Mouse (Mus musculus) testis, postnatal 14 days (tissue): ENCODE data around the gene Klhl21.

ENCODE experiments used
- DNase-seq: peaks from one replicate; pipeline ENCODE4 v3.0.0; 2021; ENCODE audit warnings: low spot score

Klhl21 gene

DNA sequence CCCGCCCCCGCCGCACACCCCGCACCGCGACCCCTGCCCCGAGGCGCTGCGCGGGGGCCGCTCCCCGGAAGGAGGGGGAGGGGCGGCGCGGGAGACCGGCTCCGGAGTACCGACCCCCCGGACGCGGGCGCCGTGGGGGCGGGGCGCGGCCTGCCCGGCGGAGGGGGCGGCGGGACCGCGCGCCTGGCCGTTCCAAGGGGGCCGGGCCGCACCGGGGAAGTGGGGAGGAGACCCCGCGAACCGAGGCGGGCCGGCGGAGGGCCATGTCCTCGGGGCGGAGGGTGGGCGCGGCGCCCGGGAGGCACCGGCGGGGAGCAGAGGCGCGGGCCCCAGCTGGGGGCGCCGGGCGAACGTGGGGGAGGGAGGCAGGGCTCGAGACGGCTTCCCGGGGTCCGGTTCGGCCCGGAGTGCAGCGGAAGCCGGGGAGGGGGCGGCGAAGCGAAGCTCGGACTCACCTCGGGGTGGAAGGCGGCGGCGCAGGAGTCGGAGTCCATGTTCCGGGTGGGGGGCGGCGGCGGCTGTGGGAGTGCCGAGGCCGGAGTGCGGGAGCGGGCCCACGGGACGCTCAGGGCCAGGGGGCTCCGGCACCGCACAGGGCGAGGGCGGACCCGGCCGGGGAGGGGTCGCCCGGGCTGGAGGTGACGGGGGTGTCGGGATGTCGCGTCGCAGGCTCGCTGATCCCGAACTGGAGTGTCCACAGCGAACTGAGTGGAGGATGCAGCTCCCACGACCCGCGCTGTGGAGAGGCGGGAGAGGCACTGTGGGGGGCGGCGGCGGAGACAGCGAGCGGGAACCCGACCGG is 13.0 kb upstream of the Klhl21 start:
- peak; percentile 79 for DNase-seq

DNA sequence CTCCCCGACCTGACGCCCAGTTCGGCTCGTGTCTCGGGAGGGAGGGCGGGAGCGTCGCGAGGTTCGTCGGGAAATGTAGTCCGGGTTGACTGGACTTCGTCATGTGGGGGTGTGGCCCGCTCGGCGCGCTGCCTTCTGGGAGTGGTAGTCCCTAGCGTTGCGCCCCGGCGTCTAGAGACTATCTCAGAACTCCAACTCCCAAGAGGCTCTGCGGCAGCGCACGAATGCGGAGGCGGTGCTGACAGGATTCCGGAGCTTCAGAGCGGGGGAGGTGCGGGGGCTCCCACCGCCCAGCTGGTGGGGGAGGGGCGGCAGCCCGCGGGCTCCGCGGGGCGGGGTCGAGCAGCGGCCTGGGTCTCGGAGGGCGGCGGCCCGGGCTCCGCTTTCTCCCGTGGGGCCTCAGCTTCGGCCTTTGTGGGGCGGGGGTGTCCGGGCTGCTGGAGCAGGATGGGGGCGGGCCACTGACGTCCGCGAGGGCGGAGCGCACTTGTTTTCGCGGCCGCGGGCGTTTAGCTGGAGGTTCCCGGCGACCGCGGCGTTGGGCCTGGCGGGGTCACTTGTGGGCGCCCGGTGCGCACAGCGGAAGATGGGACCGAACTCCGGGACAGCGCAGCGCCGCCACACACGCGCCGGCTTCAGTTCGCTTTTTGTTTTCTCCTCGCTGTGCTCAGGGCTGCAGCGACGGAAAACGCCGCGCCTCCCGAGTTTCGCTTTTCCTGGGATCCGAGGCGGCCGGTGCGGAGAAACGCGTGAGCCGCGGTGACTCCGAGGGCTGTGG is 12.2 kb upstream of the Klhl21 start, which contains the start of gene Phf13:
Gene Phf13 (minus strand): TSS at position 86 of the 778 bp plus-strand sequence.
- peak; percentile 100 for DNase-seq

DNA sequence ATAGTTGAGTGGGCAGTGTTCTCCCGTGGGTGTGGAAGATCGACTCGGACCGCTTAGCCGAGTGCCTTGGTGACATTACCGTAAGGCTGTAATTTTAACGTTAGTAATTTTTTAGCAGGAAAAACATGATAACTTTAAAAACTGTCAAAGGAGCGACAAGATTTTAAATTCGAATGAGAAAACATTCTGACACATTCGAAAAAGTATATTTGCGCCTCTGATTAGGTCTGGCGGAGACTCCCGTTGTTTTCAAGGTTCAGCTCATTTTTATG is 11.7 kb upstream of the Klhl21 start:
- no peak for DNase-seq

DNA sequence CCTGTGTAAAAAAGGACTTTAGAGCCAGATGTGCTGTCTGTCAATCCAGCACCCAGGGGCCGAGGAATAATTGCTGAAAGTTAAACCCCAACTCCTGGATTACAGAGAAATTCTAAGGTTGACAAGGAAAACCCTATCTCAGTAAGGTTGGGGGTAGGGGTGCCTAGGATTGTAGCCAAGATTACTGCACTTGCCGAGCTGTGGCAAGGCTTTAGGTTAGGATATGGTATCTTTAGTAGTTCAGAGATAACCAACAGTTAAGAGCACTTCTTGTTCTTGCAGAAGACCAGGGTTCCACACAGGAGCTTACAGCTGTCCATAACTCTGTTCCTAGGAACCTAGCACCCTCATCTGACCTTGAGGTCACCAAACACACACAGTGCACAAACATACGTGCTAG is 10.9 kb upstream of the Klhl21 start:
- no peak for DNase-seq

DNA sequence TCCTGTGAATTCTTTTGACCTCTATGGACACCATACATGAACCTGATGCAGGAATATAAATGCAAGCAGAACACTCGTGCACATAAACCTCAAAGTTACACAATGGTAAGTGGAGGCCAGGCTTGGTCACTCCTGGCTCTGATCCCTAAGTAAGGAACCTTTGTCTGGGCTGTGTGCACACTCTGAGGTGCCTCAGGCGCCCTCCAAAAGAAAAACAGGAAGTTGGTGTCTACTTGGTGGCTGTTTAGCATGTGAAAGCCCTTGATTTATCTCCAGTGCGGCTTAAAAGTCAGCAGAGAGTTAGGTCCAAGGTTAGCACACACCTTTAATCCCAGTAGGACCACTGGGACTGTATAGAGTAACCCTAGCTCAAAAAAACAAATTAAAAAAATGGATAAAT is 9.1 kb upstream of the Klhl21 start:
- no peak for DNase-seq

DNA sequence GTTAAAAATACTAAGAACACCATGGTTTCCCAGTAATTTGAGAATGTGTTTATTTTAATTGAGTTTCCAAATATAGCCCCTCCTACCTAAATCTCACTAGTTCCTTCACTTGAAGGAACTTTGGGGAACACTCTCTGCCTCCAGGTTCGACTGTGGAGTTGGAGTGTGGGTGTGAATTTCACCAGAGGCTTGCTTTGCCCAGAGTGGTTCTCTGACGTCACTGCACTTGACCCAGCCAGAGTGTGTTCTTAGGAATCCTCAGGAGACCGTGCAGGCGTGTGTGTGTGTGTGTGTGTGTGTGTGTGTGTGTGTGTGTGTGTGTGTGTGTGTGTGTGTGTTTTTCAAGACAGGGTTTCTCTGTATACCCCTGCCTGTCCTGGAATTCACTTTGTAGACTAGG is 7.7 kb upstream of the Klhl21 start:
- DNase-seq: no peak

DNA sequence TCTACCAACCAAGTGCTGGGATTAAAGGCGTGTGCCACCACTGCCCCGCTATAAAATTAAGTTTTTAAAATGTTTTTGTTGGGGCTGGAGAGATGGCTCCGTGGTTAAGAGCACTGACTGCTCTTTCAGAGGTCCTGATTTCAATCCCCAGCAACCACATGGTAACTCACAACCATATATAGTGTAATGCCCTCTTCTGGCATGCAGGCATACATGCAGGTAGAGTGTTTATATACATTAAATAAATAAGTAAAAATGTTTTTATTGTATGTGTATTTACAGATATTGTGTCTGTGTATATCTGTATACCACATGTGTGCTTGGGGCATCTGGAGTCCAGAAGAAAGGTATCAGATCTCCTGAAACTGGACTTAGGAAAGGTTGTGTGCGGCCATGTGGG is 7.3 kb upstream of the Klhl21 start:
- no peak for DNase-seq

DNA sequence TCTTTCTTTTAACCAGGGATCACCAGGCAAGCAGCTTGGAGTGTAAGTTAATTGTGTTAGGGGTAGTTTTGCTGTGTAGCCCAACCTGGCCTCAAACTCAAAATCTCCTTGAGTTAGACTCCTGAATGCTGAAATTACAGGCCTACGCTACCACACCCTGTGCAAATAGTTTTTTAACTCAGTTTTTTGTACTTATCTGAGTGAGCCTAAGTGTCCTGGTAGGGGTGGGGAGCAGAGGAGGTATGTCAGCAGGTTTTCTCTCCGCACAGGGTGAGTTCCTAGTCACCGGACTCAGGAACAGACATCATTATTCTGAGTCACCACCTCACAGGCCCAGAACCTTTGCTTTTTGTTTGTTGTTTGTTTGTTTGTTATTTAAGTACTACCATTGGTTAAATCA is 6.5 kb upstream of the Klhl21 start:
- no peak for DNase-seq

DNA sequence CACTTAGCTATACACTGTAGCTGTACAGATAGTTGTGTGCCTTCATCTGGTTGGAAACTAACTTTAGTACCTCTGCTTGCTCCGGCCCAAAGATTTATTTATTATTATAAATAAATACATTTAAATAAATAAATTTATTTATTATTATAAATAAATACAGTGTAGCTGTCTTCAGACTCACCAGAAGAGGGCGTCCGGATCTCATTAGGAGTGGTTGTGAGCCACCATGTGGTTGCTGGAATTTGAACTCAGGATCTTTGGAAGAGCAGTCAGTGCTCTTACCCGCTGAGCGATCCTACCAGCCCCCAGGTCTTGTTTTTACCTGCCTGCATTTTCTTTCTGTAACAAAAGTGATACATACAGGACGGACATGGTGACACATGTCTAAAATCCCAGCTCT is 2.5 kb upstream of the Klhl21 start:
- no peak for DNase-seq

DNA sequence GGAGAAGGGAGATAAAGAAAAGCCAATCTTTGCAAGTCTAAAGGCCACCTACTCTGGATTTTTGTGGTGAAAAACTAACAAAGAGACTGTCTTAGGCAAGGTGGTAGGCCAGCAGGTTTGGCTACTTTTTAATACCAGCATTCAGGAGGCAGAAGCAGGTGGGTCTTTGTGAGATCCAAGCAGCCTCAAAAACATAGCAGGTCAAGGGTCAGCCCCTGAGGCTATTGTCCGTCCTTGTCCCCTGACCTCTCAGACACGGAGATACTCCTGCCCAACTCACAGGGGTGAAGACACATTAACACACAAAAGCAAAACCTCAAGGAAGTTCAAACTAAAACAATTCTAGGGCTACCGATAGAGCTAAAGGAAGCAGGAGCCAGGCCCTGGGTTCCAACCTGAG is 1.8 kb upstream of the Klhl21 start:
- DNase-seq: no peak

DNA sequence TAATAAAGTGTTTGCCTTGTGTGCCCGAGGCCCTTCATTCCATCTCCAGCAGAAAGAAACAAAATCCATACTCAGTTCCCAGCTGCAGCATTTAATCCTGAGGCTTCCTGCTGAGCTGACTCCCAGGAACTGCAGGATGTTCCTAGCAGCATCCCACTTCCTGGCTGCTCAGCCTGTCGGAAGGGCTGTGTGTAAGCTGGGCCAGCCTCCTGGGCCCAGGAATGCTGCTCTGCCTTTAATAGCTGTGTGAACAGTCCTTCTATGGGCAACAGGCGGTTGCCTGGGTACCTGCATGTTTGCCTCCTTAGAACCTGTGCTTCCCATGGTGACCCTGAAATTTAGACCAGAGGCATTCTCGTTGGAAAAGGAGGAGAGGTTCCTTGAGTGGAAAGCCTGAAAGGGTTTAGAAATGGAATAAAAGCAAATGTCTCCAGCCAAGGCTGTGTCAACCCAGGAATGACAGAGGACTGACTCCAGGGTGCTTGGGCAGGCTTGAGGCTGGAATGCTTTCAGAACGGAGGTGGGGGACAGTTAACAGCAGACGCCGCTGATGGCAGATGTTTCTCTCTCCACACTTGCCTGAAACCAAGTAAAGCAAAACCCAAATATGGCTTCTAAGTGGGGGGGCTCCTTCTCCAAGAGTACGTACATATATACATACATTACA is 989 bp upstream of the Klhl21 start:
- DNase-seq: no peak

DNA sequence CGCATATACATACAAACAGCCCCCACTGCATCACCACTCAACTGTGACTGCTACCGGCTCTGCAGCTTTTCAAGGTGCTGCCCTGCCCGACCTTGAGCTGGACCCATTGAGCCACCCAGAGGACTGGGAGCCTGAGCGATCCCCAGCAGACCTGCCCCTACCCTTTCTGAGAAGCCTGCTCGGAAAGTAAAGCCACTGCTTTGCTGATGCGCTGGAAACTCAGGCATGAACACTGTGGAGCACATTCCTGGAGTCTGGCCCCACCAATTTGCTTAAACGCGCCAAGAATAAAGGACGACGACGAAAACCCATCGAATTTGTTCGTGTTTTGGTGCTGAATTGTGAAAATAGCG is 479 bp upstream of the Klhl21 start:
- DNase-seq: peak; percentile 27

DNA sequence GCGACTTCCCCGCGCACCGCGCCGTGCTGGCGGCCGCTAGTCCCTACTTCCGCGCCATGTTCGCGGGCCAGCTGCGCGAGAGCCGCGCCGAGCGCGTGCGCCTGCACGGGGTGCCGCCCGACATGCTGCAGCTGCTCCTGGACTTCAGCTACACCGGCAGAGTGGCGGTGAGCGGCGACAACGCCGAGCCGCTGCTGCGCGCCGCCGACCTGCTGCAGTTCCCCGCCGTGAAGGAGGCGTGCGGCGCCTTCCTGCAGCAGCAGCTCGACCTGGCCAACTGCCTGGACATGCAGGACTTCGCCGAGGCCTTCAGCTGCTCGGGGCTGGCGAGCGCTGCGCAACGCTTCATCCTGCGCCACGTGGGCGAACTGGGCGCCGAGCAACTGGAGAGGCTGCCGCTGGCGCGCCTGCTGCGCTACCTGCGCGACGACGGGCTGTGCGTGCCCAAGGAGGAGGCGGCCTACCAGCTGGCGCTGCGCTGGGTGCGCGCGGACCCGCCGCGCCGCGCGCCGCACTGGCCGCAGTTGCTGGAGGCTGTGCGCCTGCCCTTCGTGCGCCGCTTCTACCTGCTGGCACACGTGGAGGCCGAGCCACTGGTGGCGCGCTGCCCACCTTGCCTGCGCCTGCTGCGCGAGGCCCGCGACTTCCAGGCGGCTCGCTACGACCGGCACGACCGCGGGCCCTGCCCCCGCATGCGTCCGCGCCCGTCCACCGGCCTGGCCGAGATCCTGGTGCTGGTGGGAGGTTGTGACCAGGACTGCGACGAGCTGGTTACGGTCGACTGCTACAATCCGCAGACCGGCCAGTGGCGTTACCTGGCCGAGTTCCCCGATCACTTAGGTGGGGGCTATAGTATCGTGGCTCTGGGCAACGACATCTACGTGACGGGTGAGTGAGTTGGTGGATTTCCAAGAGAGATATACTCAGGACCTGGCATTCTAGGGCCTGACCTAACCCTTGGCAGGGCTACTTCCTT is 761 bp downstream of the Klhl21 start:
- peak; percentile 74 for DNase-seq

DNA sequence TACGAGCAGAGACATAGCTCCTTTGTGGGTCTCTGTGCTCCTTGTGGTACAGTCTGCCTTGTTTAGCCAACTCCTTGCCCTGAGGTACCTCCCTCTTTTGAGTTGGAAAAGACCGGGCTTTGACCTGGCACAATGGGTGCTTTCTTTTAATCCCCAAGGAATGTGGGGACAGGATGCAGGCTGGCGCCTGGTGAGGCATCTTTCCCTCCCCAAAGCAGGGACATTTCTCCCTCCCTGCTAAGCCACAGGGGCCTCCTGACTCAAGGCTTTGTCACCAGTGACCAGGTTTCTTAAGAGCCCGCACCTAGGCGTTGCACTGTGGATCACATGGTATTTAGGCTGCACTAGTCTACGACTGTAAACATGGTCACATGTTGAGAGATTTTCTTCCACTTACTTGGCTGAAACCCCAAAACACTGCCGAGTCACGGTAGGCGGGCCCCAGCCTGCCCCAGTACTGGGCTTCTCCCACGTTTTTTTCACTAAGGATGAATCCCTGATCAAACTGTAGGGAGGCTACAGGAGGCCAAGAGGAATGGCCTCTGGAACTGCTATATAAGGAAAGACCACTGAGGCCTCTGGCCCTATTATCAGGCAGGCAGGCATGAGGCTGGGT is 1.6 kb downstream of the Klhl21 start:
- no peak for DNase-seq

DNA sequence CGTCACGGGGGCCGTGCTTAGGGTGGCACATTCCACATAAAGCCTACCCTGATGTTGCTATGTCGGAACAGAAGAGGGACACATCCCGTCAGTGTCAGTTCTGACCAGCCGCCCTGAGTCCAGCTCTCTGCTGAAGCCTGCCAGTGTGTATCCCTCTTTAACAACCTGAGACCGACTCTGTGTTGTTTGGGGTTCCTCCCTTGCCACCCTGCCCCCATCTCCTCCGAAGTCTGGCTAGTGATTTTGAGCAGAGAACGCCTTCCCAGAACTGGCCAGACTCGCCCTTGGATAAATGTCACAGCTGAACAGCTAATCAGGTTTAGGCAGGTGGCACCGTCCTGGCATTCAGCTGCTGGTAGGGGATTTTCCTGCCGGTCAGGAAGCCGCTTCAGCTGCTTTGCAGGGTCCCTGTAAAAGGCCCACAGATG is 2.1 kb downstream of the Klhl21 start:
- DNase-seq: no peak

DNA sequence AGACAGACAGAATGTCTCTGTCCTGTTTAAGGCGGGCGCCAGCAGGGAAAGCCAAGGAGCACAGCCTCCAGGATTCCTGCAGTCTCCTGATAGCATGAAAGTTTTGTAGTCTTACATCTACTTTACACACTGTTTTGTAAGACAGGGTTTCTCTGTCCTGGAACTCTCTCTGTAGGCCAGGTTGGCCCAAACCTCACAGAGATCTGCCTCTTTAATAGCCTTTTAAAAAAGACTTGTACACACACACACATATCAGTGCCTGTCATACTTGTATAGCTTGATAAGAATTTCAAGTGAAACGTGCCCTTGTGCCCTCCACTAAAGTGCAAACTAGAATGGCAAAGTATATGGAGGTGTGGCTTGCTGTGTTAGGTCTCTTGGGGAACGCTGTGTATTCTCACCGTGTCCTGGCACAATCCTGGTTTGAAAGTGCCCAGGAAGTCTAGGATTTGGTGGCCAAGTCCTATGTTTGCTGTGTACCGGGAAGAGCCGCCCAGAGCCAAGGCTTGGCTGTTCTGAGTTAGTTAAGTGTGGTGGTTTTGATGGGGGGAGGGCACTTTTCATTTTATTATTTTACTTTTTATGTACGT is 2.7 kb downstream of the Klhl21 start:
- DNase-seq: no peak

DNA sequence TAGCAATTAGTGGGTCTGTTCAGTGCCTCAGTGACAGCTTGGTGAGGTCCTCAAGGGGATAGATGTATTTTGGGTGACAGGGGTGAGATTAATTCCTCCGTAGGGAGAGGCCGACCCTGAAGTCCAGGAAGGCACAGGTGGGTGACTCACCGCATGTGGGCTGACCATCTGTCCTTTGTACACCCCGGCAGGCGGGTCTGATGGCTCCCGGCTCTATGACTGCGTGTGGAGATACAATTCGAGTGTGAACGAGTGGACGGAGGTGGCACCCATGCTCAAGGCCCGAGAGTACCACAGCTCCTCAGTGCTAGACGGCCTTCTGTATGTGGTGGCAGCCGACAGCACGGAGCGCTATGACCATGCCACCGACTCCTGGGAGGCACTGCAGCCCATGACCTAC is 3.5 kb downstream of the Klhl21 start:
- DNase-seq: no peak

DNA sequence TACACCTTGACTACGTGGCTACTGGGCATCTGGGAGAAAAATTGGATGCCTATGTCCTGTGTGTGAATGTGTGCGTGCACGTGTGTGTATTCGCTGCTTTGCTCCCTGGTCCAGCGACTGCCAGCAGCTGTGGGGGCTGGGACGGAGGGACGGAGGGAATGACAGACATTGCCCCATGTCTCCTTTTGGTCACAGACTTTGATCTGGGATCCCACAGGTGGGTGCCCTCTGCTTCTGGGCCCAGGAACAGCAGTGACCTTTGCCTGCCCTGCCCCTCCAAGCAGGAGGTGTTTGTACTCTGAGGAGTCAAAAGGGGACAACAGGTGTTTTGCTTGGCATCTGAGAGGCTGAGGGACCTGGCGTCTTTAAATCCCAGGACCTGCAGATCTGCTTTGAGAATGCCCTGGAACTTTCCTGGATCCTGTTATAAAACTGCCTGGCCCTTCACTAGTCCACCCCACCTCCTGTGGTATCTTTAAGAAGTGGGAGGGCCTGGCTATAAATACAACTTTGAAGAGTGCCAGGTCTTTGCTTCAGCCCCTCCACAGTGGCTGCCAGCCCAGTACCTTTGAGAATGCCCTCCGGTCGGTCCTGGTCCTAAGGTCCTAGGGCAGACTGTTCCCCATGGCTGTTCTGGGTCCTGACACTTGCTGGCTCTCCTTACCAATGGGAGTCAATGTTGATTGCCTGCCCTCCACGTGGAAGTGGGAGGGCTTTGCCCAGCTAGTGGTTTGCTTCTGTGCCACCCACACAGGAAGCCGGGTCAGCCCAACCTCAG is 4.6 kb downstream of the Klhl21 start:
- DNase-seq: no peak

DNA sequence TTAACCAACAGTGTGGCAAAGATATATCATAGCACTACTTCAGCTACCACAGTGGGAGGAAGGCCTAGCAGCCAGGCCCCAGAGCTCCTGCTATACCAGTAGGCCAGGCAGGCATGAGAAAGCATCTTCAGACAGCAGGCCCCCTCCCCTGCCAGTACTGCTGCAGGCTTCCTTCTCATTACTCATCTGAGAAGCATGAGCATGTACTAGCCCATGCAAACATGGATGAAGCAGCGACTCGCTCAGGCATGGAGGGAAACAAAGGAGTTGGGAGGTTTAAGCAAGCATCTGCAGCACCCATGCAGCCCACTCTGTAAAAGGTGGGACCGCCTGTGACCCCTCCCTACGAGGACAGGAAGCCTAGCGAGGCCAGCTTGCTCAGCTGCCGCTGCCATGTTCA is 10.5 kb downstream of the Klhl21 start:
- DNase-seq: no peak

DNA sequence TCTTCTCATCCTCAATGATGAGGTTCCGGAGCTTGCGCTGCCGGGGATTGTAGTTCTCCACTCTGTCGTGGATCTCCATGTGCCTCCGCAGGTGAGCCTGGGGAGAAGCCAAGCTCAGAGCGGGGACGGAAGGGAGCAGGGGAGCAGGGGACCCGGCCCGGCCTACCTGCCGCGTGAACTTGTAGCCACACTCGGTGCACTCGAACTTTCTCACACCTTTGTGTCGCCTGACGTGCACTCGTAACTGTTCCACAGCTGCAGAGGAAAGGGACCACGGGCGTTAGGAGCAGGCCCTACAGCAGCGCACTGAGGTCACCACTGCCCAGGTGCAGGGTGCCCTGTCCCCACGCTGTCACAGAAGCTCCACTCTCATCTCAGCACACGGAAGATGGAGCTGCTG is 11.4 kb downstream of the Klhl21 start:
- DNase-seq: no peak
